Mouse (Mus musculus) right cerebral cortex, postnatal 4 days (tissue): ENCODE data around the gene Cd163.

Experiments
- DNase-seq: peaks from one replicate; pipeline ENCODE4 v3.0.0-alpha.2; 2022

Cd163 gene

GRCm38 (mm10) chr6:124373584-124374206 is 69.2 kb downstream of the Cd163 start:
- no peak for DNase-seq

GRCm38 (mm10) chr6:124374683-124375082 is 70.2 kb downstream of the Cd163 start:
- no peak for DNase-seq

GRCm38 (mm10) chr6:124375435-124375884 is 71.0 kb downstream of the Cd163 start:
- no peak for DNase-seq

GRCm38 (mm10) chr6:124376311-124376710 is 71.9 kb downstream of the Cd163 start:
- DNase-seq = no peak

- DNase-seq = no peak
Measured at GRCm38 (mm10) chr6:124377494-124378255, 73.2 kb downstream of the Cd163 start.

GRCm38 (mm10) chr6:124379331-124379730 is 74.9 kb downstream of the Cd163 start:
- peak; percentile 63 for DNase-seq
